22 mouse cellular contexts compared by ENCODE assay signal in the genomic region with DNA sequence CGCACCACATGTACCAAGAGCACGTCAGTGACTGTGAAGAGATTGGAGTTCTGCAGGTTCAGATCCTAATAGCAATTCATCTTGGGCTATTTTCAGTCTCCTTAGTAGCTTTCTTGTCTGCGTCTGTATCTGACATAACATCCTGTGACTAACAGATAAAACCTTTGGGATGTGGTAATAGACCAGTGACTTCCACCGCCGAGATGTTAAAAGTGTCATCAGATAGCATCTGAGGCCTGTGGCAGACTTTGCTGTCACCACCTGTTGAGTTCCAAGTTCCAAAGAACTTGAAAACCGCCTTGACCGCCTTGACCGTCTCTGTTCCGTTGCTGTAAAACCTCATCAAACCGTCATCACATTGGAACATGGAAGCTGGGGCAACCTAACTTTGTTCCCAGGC. TPM values are rescaled to one million over a fixed set of nuclear protein-coding genes. Genes with fewer than 3 reads are reported as not detected.
A peak's percentile ranks its signal among the peaks of the same experiment; 100 is the strongest.
DNase-seq lines count a peak whose midpoint lies in the region; ATAC-seq and TF ChIP-seq lines count a peak whose summit lies in the region.
"Had no signal": no experiment of that assay in that cellular context is flagged by ENCODE, and none has a peak within 500 bp of the region (broad histone marks: within the 10 kb centered on the region; RNA-seq: fewer than 3 reads in every experiment).

No protein-coding gene starts in this region.

- peak; percentile 84 for DNase-seq in 416B (ENCODE audit: low read depth)
- DNase-seq in CD4-positive, CD25-positive, alpha-beta regulatory T cell, adult 2 months (ENCODE audit: low read depth, low spot score), result peak; percentile 37
- DNase-seq in ovary, postnatal 36 days (ENCODE audit: low spot score), result no peak
- DNase-seq in thymus, postnatal 0 days (ENCODE audit: low spot score), result no peak
- DNase-seq in adrenal gland, adult 2 months, result no peak
- DNase-seq in layer of hippocampus, adult 2 months (ENCODE audit: low spot score in 2 of 2), result no peak
- DNase-seq: adrenal gland, postnatal 14 days; cerebellum, adult 2 months; cerebellum, postnatal 10 days; gastrocnemius, postnatal 36 days; heart, adult 2 months had no signal

- H3K4me3 ChIP-seq in layer of hippocampus, adult 2 months, result no peak overlapping the region
- H3K4me3 ChIP-seq: embryonic facial prominence, embryonic 10.5 days; forebrain, embryonic 15.5 days; heart, adult 2 months; heart, embryonic 12.5 days; hindbrain, embryonic 10.5 days had no signal

- TF ChIP-seq CTCF in layer of hippocampus, adult 2 months (conservative IDR thresholded peaks at IDR 0.05), result no peak

- no peak overlapping the region for H3K27ac ChIP-seq in layer of hippocampus, adult 2 months
- H3K27ac ChIP-seq: embryonic facial prominence, embryonic 10.5 days; forebrain, embryonic 15.5 days; heart, adult 2 months; hindbrain, embryonic 10.5 days; hindbrain, embryonic 14.5 days had no signal

- peak; percentile 49 for ATAC-seq in activated CD4-positive, CD25-positive, alpha-beta regulatory T cell, adult 4 months
- ATAC-seq in inflammation-experienced regulatory T-cells, adult 6 months, result peak; percentile 25
- ATAC-seq: forebrain, embryonic 15.5 days; intestine, postnatal 0 days had no signal

RNA-seq across cellular contexts. Expression of gene Paxbp1, which starts 19.4 kb away (rescaled TPM):
- 10 to 100 TPM; 83.2 to 84.4 TPM for polyA plus RNA-seq in activated CD4-positive, CD25-positive, alpha-beta regulatory T cell, adult 4 months (2017; shearing (Covaris generic))
- polyA plus RNA-seq in inflammation-experienced regulatory T-cells, adult 6 months (2017; shearing (Covaris generic)), result 100 to 1,000 TPM in 2 of 3 experiments, 10 to 100 TPM in 1; 70.7 to 130 (median 118) TPM
- polyA plus RNA-seq in thymus, postnatal 0 days (2015; fragmentation: Nextera tagmentation; extraction: Ambion mirVana), result 38.9 and 42.5 TPM in 2 replicates
- 10 to 100 TPM; 32.9 to 63.1 TPM for total RNA-seq in adrenal gland, adult 2 months (2021)
- 8.8 and 11.6 TPM in 2 replicates for polyA plus RNA-seq in adrenal gland, adult 2 months (2012; rRNA removed)
- 10 to 100 TPM; 73.6 to 90.7 TPM for total RNA-seq in layer of hippocampus, adult 2 months (2021)

RNA-seq across cellular contexts. Expression of gene 4932438H23Rik, which starts 31.1 kb away (rescaled TPM):
- polyA plus RNA-seq in activated CD4-positive, CD25-positive, alpha-beta regulatory T cell, adult 4 months (2017; shearing (Covaris generic)), result 1 to 10 TPM in 1 of 2 experiments, under 1 TPM in 1; 0.22 to 1.0 TPM
- 1 to 10 TPM in 1 of 3 experiments, under 1 TPM in 2; 0.26 to 1.1 (median 0.36) TPM for polyA plus RNA-seq in inflammation-experienced regulatory T-cells, adult 6 months (2017; shearing (Covaris generic))
- 0.14 and 0.31 TPM in 2 replicates for polyA plus RNA-seq in thymus, postnatal 0 days (2015; fragmentation: Nextera tagmentation; extraction: Ambion mirVana)
- under 1 TPM in 1 of 2 experiments, not detected in 1; 0.21 TPM for total RNA-seq in adrenal gland, adult 2 months (2021)
- polyA plus RNA-seq in adrenal gland, adult 2 months (2012; rRNA removed), result 0.06 TPM in 1 of 2 replicates, not detected in the other
- total RNA-seq in layer of hippocampus, adult 2 months (2021), result 1 to 10 TPM; 1.5 to 2.0 TPM
- total RNA-seq: adrenal gland, postnatal 14 days; CH12.LX; heart, postnatal 25 days had no signal
- polyA plus RNA-seq: embryonic facial prominence, embryonic 10.5 days; heart, embryonic 12.5 days; heart, embryonic 16.5 days had no signal

RNA-seq across cellular contexts. Expression of gene Synj1, which starts 52.7 kb away (rescaled TPM):
- 10 to 100 TPM; 29.0 to 32.6 TPM for polyA plus RNA-seq in activated CD4-positive, CD25-positive, alpha-beta regulatory T cell, adult 4 months (2017; shearing (Covaris generic))
- polyA plus RNA-seq in inflammation-experienced regulatory T-cells, adult 6 months (2017; shearing (Covaris generic)), result 10 to 100 TPM; 31.5 to 33.9 (median 33.2) TPM
- 11.5 and 16.2 TPM in 2 replicates for polyA plus RNA-seq in thymus, postnatal 0 days (2015; fragmentation: Nextera tagmentation; extraction: Ambion mirVana)
- 10 to 100 TPM; 44.3 to 65.6 TPM for total RNA-seq in adrenal gland, adult 2 months (2021)
- 23.4 and 27.5 TPM in 2 replicates for polyA plus RNA-seq in adrenal gland, adult 2 months (2012; rRNA removed)
- 100 to 1,000 TPM; 424 to 431 TPM for total RNA-seq in layer of hippocampus, adult 2 months (2021)

Comparison
In these comparisons a context has a peak if more than half of its experiments do, and no peak if none do; other contexts are left out.
1. DNase-seq: peak in 416B (single experiment) and CD4-positive, CD25-positive, alpha-beta regulatory T cell, adult 2 months (single experiment); none in ovary, postnatal 36 days (single experiment), thymus, postnatal 0 days (single experiment), adrenal gland, adult 2 months (single experiment) and layer of hippocampus, adult 2 months (0 of 2).